Mouse (Mus musculus): ENCODE results near the gene Aco2.

The Aco2 gene

GRCm38 (mm10) chr15:81872262-81873136 is at the start of gene Aco2:
Gene Aco2 (plus strand): TSS chr15:81872309.
- DNase-seq, result peak; percentile 100

DNA sequence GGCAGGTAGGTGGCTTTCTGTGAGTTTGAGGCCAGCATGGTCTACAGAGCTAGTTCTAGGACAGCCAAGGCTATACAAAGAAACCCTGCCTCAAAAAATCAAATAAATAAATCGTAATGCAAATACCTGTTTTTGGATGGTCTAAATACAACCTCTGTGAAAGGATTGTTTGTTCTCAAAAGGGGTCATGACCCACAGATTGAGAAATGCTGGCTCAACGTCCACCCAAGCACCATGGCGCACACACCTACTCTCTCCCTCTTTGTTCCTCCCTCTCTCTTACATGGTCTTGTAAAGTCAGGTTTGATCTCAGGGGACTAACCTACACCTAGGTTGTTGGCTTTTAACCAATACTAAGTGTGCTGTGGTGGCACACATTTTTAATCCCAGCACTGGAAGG is 49.5 kb upstream of the Aco2 start:
- DNase-seq, result no peak

DNA sequence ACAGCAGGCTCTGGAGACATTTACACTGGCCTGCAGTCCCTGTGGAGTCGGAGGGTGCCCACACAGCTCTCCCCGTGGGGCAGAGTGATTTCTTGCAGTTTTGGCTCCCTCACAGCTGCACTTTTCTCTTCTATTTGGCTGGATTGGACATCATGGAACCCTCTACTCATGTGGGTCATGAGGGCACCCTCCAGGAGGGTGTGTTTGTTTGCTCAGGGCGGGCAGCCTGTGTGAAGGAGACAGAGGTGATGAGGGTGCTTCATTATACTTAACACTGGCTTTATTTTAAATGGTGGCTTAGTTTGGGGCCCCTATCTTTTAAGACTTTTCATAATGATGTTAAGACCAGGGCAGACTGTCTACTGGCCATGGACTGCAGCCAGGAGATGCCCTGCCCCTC is 47.3 kb upstream of the Aco2 start:
- no peak for DNase-seq

- peak; percentile 6 for DNase-seq
Measured at GRCm38 (mm10) chr15:81828426-81829207, 43.5 kb upstream of the Aco2 start.

GRCm38 (mm10) chr15:81829208-81829580 is 42.9 kb upstream of the Aco2 start:
- no peak for DNase-seq

DNA sequence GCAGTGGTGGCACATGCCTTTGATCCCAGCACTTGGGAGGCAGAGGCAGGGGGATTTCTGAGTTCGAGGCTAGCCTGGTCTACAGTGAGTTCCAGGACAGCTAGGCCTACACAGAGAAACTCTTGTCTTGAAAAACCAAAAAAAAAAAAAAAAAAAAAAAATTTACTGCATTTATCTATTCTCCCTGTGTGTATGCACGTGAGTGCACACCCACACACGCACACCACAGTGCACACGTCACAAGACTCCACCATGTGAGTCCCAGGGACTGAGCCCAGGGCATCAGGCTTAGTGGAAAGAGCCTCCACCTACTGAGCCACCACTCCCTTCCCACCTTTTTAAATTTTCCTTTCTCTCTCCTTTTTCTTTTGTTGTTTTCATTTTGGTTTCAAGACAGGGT is 41.6 kb upstream of the Aco2 start:
- no peak for DNase-seq

DNA sequence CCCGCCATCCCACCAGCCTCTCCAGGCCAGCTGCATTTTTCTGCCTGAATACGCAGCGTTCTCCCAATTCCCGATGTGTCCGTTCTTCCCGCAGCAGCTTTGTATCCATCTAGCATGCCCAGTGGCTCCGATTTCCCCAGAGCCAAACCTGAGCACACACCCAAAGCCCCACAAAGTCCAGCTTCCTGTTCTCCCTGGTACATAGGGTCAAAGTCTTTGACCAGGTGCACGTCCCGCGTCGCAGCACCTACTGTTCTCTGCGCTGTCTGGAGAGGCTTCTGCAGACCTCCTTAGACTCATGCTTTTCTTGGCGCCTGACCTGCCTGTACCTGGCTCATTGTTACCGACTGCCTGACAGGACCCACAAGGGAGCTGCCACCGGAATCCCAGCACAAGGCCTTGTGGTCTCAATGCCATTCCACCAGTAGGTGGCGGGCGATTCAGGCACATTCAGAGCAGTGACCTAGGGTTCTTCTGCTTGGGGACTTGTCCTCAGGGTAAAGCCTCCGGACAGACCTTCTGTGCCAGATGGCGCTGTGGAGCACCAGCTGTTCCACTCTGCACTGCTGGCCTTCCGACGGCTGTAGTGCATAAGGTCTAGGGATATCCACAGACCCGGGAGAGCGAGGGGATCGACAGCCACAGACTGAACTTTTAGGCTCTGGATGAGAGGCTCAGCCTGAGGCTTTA is 40.8 kb upstream of the Aco2 start:
- DNase-seq, result peak; percentile 96

GRCm38 (mm10) chr15:81832219-81832618 is 39.9 kb upstream of the Aco2 start:
- peak; percentile 53 for DNase-seq

- DNase-seq, result no peak
Measured at GRCm38 (mm10) chr15:81833481-81833880, 38.6 kb upstream of the Aco2 start.

DNA sequence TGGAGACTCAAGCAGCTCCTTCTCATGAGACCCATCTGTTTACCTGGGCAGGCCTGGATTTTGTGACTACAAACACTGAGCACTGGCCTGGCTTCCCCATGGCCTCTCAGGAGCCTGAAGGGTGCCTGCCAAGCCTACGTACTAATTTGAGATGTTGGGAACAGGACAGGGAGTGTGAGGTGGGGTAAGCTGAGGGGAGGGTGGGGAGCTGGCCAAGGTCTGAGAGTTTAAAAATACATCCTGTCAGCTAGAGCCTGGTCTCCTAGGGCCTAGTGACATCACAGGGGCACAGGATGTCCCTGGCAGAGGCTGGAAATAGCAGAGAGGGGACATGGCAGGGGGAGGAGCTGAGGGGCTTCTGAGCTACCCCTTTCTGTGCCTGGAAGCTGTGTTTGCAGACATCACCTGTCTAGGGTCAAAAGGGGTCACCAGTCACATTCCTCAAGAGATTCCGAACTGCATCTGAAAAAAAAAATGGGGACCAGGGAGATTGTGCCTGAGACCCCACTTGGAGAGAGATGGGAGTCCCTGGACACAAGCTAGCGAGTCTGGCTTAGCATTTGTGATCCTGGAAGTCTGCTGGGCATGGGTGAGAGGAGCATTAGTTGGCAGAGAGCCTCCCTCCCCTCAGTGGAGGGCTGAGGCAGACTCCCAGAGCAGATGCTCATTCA is 37.8 kb upstream of the Aco2 start:
- DNase-seq, result no peak

DNA sequence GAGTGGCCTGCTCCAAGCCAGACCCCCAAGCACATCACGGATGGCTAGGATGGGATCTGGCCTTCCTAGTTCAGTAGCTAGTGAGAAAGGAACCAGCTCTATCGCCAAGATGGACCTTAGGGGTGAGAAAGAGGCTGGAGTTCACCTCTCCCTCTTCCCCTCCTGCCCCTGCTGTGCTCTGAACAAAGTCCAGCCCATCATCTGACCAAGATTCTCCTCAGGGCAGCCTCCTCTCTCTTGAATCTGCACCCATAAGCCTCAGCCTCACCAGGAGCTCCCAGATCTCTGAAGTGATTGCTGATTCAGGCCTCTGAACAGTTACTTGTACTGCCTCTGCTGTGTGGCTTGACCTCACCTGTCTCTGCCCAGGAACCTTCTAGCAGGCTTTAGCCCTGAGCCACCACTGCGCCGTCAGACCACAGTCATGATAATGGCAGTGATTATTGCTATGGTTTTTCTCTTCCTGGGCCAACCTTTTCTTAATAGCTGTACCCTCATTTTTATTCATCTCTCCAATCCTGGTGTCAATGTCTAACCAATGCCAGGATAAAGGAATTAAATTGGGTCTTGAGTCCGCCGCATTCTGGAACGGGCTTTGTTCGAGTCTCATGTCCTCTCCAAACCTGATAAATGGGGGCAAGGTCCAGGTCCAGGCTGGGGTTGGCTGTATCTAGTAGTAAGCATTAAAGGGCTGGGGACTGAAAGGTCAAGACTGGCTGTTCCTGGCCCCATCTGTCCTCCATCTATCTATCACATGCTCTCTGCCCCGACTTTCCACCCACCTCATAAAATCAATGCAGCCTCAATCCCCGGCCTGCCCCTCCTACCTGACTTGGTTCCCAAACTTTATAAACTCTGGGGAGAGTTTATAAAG is 36.9 kb upstream of the Aco2 start:
- DNase-seq, result peak; percentile 33

DNA sequence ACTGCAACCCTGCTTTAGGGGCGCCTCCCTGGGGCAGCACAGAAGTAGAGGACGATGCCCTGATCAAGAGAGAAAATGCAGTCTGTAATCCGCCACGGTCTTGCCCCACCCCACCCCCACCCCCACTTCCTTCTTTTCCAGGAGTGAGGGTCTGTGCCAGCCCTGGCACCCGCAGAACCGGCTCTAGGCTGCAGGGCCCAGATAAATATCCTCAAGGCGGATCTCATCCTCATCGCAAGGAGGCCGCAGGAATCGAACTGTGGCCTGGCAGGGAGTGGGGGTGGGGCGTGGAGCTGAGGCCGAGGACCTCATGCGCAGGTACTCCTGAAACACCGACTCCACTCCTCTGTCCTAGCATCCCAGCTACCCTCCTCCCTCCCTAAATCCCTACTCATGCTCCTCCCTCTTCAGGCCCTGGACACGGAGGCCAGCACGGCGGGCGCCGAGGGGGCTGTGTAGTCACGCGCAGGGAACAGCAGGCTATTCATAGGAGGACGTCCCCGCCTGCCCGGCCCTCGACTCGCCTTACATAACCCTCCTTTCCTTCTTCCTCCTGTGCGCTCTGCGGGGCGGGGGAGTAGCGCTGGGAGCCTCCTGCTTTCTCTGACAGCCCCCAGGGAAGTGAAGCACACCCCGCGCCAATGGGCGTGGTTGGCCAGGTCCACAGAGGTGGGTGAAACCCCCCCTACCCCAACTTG is 35.8 kb upstream of the Aco2 start:
- peak; percentile 90 for DNase-seq

DNA sequence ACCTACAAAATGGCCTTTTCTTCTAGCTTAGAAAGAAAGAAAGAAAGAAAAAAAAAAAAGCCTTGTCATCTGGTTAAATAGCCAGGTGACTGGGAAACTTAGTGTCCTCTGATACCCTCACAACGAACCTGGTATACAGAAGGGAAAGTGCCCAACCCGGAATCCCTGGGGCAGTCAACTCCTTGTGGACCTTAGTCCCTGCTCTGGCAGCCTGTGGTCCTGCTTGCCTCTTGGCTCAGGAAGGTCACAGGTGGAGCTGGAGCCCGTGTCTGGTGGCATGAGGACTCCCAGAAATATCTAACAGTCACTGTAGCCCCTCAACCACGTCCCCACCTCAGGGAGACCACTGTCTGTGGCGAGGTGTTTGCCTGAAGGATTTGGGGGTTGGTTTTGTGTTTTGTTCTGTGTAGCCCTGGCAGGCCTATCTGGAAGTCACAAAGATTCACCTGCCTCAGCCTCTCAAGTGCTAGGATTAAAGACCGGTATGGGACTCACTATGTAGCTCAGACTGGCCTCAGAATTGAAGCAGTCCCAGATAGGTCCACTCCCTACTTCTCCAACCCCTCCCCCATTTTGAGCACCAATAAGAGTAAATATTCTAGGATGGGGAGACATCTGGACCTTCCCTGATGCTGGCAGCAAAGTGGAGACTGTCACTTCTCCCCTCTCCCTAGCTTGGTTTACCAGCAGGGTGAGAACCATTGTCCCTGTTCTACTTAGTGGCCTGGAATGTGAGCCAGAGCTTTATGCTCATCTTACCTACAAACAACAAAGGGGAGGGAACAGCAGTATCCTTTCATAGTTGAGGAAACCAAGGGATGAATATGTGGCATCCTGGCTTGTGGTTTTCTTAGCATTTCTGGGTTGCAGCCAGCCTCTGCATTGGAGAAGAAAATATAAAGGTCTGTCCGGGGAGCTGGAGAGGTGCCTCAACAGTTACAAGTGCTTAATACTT is 34.9 kb upstream of the Aco2 start:
- no peak for DNase-seq

- DNase-seq, result peak; percentile 25
Measured at GRCm38 (mm10) chr15:81838554-81839235, 33.4 kb upstream of the Aco2 start.

GRCm38 (mm10) chr15:81839634-81840033 is 32.5 kb upstream of the Aco2 start:
- peak; percentile 82 for DNase-seq

- no peak for DNase-seq
Measured at GRCm38 (mm10) chr15:81840306-81840705, 31.8 kb upstream of the Aco2 start.

DNA sequence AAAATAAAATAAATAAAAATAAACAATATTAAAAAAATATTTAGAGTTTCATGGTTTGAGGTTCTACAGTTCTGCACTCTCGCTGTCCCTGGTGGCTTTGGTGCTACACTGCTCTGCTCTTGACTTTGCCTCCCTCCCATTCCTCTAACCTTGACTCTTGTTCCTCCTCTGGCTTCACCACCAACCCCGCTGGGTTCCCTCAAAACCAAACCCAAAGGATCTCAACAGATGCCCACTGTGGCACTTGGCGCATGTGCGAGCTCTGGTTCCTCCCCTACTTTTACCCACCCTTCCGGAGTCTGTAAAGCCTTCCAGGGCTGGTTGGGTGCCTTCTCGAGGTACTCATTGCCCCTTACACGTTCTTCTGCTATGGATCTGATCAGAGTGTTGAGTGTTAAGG is 29.8 kb upstream of the Aco2 start:
- no peak for DNase-seq

DNA sequence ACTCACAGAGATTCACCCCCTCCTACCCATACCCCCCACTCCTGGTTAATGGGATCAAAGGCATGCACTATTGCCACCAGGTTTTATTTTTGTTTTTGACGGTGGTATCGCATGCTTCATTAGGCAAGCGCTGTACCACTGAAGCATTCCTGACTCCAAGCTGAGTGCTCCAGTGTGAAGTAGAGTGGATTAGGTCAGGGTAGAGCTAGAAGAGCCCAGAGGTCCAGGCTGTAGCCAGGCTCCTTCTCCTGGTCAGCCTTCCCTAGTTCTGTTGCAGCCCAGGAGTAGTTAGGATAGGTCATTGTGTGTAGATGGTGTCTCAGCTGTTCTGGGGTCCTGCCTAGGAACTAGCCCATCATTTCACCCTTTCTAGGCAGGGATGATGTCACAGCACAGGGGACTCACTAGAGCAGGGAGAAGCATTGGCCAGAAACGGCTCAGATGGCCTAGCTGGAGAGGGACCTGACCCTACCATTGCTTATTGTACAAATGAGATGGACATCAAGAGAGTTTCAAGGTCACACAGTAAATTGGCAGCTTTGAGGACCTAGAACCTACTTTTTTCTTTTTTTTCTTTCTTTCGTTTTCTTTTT is 27.0 kb upstream of the Aco2 start:
- DNase-seq, result no peak

DNA sequence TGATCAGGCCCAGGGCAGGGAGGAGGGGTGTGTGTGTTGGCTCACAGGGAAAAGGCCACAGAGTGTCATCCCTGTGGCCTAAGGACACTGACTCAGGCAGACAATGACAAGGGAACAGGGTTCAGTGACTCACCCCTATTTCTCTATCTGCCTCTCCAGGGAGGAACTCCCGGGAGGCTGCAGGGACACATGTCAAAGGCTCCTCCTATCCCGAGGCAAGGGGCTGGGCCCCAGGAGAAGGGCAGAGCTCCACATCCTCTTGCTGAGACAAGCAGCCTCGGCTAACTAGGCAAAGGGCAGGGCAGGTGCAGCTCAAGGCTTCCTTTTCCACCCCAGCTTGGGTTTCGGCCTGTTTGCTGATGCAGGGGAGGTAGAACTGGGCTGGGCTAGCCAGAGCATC is 26.4 kb upstream of the Aco2 start:
- DNase-seq, result peak; percentile 63

Data from kidney, postnatal 10 days (tissue).